Mouse (Mus musculus): ENCODE data around the gene Siae.

Siae gene

GRCm38 (mm10) chr9:37632305-37632704 is 76.8 kb downstream of the Siae start:
- DNase-seq, result no peak

GRCm38 (mm10) chr9:37634269-37634668 is 78.8 kb downstream of the Siae start:
- DNase-seq, result no peak

- DNase-seq, result peak; percentile 61
Measured at GRCm38 (mm10) chr9:37636335-37636734, 80.8 kb downstream of the Siae start.

- no peak for DNase-seq
Measured at GRCm38 (mm10) chr9:37636800-37637542, 81.5 kb downstream of the Siae start.

- no peak for DNase-seq
Measured at GRCm38 (mm10) chr9:37638721-37639120, 83.2 kb downstream of the Siae start.

DNA sequence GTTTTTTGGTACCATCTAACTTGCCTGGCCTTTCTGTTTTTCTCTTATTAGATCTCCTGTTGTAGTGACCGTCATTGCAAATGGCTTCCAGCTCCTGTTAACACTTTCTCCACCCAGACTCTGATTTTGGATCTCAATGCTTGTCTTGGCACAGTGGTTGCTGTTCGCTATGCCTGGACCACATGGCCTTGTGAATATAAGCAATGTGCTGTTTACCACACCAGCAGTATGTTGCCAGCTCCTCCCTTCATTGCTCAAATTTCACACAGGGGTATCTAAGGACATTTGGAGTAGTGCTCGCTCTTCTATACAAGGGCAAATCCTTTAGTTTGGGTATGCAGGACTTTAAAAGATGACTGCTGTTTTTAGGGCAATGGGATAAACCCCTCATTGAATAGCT is 90.7 kb downstream of the Siae start:
- no peak for DNase-seq

- no peak for DNase-seq
Measured at GRCm38 (mm10) chr9:37650639-37651038, 95.1 kb downstream of the Siae start.

GRCm38 (mm10) chr9:37653836-37654235 is 98.3 kb downstream of the Siae start:
- no peak for DNase-seq

DNA sequence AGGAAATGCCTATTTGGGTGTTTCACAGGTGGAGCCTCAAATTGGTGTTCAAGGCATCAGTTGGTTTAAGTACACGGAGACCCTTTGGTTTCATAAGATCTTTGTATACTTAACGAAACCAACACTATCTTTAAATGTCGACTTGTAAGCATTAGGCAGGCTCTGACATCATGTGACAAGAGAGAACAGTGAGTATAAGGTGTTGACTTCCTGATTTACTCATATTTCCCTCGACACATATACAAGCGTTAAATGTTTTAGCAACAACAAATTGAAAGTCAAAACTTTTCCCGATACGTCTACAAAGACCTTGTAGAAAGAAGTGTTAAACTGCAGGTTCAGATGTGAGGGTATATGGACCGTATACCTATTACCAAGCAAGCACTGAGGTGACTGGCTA is 100.5 kb downstream of the Siae start:
- DNase-seq, result no peak

DNA sequence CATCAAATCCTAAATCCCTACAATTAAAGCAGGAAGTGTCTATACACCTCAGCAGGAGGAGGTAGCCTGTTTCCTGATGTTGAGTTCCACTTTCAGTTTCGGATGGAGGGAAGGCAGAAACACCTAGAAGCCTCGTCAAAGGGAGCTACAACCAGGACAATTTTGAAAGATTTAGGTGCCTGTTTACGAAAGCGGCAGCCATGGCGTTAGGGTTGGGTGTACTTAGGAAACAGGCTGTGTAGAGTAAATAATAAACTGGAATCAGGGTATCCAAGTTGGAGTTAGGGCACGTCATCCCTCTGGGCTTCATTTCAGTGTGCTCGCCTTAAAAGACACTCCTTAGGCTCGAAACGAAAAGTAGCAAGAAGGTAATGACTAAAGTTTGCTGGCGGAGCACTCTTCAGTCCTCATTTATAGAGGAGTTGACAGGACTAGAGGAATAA is 101.0 kb downstream of the Siae start:
- no peak for DNase-seq

DNA sequence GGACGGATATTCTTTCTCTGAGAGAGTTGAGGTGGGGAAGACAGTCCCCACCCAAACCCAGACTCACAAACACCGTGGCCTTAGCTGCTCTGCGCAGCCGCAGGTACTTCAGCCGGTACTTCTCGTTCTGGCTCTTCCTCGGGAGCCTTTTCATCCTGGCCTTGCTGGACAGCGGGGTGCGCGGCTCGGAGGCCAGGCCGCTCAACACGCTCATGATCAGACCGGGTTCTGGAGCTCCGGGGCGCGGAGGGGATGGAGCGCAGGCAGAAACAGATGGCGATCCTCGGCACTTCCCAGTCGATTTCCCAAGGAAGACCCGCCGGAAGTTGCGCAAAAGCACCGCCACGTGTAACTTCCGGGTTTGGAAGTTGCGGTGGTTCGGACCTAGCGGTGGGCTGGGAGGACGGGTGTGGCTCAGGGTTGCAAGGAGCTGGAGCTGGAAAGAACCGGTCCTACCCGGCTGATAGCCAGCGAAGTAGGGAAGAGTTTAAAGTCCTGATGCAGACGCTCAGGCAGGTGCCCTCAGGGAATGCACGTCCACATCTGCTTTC is 101.5 kb downstream of the Siae start, which contains the start of gene Tbrg1:
Gene Tbrg1, minus strand, starts transcription at position 382 of the 551 bp plus-strand sequence.
- peak; percentile 68 for DNase-seq

DNA sequence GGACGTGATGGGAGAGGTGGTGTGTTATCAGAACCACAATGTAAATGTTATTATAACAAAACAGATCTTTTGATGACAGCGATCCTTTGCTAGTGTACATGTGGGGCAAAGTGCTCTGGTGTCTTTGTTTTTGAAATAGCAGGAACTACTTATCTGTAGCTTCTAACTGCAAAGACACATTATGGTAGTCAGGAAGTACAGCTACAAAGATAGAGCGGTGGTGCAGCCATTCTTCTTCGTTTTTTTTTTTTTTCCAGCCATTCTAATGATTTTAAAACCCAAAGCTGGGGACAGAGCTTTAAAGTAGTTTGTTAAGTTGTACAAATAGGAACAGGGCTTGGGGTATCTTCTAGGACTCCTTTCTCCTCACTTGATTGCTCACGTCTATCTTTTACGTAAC is 103.9 kb downstream of the Siae start:
- no peak for DNase-seq

- DNase-seq, result no peak
Measured at GRCm38 (mm10) chr9:37663210-37663609, 107.7 kb downstream of the Siae start.

DNA sequence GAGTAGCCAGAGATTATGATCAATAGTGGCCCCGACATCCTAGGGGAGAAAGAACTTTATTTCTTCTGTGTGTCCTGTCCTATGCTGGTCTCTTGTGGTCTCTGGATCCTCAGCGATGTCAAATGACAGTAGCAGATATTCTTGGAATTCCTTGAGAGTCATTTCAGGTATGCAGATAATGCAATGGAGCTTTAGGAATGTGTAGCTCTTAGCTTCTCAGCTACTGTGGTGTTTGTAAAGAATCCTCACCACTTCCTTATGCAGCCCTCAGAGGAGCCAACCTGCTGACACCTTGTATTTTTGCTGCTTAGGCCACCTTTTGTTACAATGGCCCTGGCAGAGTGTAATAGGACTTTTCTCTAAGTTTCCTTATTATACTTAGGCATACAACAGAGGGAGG is 109.1 kb downstream of the Siae start:
- no peak for DNase-seq

DNA sequence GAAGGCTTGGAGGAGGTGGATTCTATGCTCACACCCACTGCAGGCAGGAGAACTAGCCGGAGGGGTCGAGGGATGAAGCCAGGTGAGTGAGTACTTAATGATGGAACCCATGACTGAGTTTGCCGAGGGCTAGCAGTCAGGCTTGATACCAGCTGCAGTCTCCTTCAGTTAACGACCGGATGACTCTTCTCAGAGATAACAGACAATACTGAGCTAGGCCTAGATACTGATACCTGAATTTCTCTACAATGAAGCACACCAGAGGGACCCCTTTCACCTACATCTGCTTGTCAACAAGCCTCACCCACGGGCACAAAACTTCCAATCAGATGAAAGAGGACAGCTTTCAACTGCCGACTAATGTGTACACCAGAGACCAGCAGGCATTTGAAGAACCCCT is 110.5 kb downstream of the Siae start:
- DNase-seq, result no peak

DNA sequence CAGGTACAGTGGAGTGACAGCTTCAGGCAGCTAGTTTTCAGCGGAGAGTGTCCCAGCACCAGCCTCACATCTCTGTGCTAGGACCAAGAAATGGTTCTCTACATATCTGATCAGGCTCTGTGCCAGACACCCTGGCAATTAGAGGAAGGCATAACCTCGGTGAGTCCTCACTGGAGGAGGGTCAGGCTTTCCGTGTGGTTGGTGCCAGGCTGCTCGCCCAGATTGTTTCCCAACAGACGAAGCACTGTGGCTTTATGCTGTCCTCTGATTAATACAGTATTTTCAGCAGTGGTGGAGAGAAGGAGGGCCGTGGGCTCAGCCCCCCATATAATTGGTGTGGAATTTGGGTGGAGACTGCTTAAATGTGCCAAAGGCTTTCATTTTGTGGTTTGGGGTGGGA is 113.6 kb downstream of the Siae start, which contains the start of gene Panx3:
Gene Panx3, minus strand, starts transcription at position 121 of the 400 bp plus-strand sequence.
- no peak for DNase-seq

DNA sequence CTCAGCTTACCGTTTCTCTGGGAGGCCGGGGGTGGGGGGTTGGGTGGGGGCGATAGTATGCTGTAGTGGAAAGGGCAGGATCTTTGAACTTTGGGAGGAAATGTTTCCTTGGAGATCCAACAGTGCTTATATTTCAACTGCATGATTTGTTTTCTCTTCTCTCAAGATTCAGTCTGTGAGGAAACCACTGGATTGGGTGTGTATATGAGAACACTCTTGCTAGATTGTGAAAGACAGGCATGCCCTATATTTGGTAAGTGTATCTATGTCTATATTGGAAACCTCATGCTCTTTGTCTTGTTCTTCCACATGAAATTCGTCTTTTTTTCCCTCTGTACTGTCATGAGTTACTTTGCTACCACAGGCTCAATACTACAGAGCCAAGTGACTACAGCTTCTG is 114.2 kb downstream of the Siae start:
- DNase-seq, result no peak

GRCm38 (mm10) chr9:37670261-37670660 is 114.8 kb downstream of the Siae start:
- no peak for DNase-seq

GRCm38 (mm10) chr9:37675287-37675686 is 119.8 kb downstream of the Siae start:
- no peak for DNase-seq

DNA sequence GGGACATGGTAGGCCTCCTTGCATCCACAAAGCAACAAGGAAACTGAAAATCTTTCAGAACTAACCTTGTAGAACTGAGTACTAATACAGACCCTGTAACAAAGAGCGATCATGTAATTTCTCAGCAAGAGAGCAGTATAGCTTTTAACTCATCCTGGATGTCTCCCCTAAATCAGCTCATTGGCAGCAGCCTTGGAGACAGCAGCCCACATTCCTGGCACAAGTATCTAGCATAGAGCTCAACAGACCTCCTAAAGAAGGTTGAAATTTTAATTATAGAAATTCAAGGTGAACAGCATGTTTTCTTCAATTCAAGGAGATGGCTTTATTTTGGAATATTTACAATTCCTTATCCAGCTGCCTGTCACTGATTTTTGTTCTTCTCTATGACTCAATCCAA is 125.6 kb downstream of the Siae start:
- no peak for DNase-seq

DNA sequence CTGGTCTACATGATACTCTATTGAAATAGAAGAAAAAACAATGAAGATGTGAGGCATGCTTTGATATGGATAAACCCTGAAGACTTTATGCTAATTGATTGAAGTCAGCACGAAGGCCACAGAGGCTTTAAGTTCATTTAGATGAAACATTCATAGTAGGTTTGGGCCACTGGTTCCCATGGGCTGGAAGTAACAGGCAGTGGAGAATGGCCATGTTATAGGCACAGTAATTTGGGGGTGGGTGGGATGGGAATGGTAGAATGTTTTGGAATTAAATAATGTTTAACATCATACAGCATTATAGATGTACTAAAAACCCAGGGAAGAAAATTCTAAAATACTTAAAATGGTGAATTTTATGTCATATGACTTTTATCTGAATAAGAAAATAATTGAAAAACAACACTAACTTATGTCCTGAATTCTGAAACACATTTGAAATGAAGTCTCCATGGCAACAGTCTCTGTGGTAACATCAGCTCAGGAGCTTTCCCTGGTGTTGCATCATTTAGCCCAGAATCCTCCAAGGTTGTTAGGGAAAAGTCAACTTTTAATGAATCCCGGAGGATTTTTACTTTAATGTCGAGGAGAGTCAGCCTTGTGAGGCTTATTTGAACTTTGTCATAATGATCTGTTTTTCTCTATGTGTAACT is 131.9 kb downstream of the Siae start:
- no peak for DNase-seq

- no peak for DNase-seq
Measured at GRCm38 (mm10) chr9:37687941-37688303, 132.4 kb downstream of the Siae start.

DNA sequence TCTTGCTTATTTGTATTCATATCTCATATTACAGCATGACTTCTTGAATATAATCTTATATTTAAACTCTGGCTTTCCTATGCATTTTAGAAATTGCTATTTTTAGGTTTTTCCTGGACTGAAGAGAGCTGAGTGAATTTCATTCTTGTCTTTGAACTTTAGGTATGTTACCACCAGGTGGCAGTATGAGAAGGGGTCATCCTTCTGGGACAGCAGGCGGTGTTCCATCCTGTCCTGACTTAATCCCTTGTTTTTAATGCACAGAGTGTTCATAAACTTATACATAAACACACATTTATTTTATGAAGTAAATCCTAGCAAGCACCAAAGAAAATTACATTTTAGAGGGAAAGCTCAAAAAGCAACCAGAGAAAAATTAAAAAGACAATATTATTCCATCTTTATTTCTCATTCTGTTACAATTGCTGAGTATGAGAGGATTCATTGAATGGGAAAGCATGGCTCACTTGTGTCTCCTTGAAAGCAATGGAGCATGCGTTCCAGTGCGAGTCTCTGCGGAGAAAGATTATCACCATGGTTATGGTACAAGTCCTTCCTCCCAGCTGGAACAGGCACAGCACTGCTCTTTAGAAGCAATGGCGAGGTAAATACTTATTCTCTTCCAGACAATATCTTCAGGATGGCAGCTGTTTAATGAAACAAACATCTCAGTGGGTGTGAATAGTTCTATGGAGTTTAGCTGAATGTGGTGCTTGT is 134.6 kb downstream of the Siae start:
- no peak for DNase-seq

Measured in cerebellum, adult 8-10 months (tissue).